ENCODE assay signal across 19 mouse cellular contexts in genomic region chr6:126245986-126246385, GRCm38 (mm10).
DNase-seq lines count a peak whose midpoint lies in the region; ATAC-seq and TF ChIP-seq lines count a peak whose summit lies in the region.
"Had no signal": no experiment of that assay in that cellular context is flagged by ENCODE, and none has a peak within 500 bp of the region (broad histone marks: within the 10 kb centered on the region; RNA-seq: fewer than 3 reads in every experiment).

No protein-coding gene starts in this region.

- no peak overlapping the region for H3K9ac ChIP-seq in kidney, embryonic 14.5 days (ENCODE audit: low read depth, low read length)
- H3K9ac ChIP-seq in kidney, postnatal 0 days (ENCODE audit: low read depth, low read length): no peak overlapping the region
- H3K9ac ChIP-seq: embryonic facial prominence, embryonic 15.5 days; heart, embryonic 13.5 days had no signal

- DNase-seq in kidney, adult 2 months: peak; percentile 68
- peak; percentile 15 for DNase-seq in kidney, postnatal 0 days (ENCODE audit: low spot score)
- peak; percentile 26 to 36 for DNase-seq in kidney, postnatal 36 days
- no peak for DNase-seq in adrenal gland, postnatal 25 days
- no peak for DNase-seq in thymus, adult 18-20 months
- no peak for DNase-seq in cerebellum, adult 9-11 months
- DNase-seq: adrenal gland, adult 2 months; adrenal gland, postnatal 36 days; embryo, embryonic 11 days; gastrocnemius, adult 2 months; gastrocnemius, postnatal 25 days; heart, postnatal 36 days had no signal

- H3K27me3 ChIP-seq in kidney, adult 2 months (replicated peaks; ENCODE audit: control insufficient read depth, insufficient read depth, low read length): no peaks in the 10 kb centered on the region
- H3K27me3 ChIP-seq in kidney, embryonic 14.5 days (ENCODE audit: control insufficient read depth, insufficient read depth, low read length): no peaks in the 10 kb centered on the region
- H3K27me3 ChIP-seq in kidney, postnatal 0 days (ENCODE audit: insufficient read depth, low read length): no peaks in the 10 kb centered on the region
- H3K27me3 ChIP-seq: embryonic facial prominence, embryonic 15.5 days; heart, embryonic 13.5 days had no signal

- 39% methylated on average over 5 of the region's 5 CpGs for WGBS in kidney, adult 2 months
- WGBS in kidney, embryonic 14.5 days: 53% methylated on average over 5 of the region's 5 CpGs
- 59% methylated on average over 5 of the region's 5 CpGs for WGBS in kidney, postnatal 0 days

- H3K36me3 ChIP-seq in kidney, adult 2 months (ENCODE audit: control insufficient read depth, insufficient read depth, low read length): no peaks in the 10 kb centered on the region
- no peaks in the 10 kb centered on the region for H3K36me3 ChIP-seq in kidney, embryonic 14.5 days (ENCODE audit: control insufficient read depth, insufficient read depth, low read length)
- H3K36me3 ChIP-seq in kidney, postnatal 0 days (ENCODE audit: insufficient read depth, low read length): no peaks in the 10 kb centered on the region
- H3K36me3 ChIP-seq: embryonic facial prominence, embryonic 15.5 days; forebrain, embryonic 10.5 days; heart, embryonic 13.5 days had no signal

- no peak overlapping the region for H3K4me2 ChIP-seq in kidney, embryonic 14.5 days (replicated peaks; ENCODE audit: low read depth, low read length)
- no peak overlapping the region for H3K4me2 ChIP-seq in kidney, postnatal 0 days (ENCODE audit: low read length)
- H3K4me2 ChIP-seq: embryonic facial prominence, embryonic 15.5 days; heart, embryonic 13.5 days had no signal

- ATAC-seq in kidney, embryonic 14.5 days (ENCODE audit: low FRiP score, low TSS enrichment): no peak
- ATAC-seq in kidney, postnatal 0 days (replicated peaks; ENCODE audit: low FRiP score, low read depth): peak; percentile 71; the same call in 1 of the 2 replicates
- no peak for ATAC-seq in megakaryocyte-erythroid progenitor cell, adult 5-6 weeks (replicated peaks; ENCODE audit: low FRiP score, low TSS enrichment, poor library complexity, severe bottlenecking)
- ATAC-seq: forebrain, embryonic 14.5 days had no signal

- H3K4me1 ChIP-seq in kidney, adult 2 months (ENCODE audit: control insufficient read depth, insufficient read depth, low read length): peaks cover 25% of the 10 kb centered on the region; the same call in 1 of the 2 replicates
- H3K4me1 ChIP-seq in kidney, embryonic 14.5 days (ENCODE audit: control insufficient read depth, insufficient read depth, low read length): no peaks in the 10 kb centered on the region
- no peaks in the 10 kb centered on the region for H3K4me1 ChIP-seq in kidney, postnatal 0 days (replicated peaks; ENCODE audit: insufficient read depth, low read length)

- no peak overlapping the region for H3K27ac ChIP-seq in kidney, adult 2 months (ENCODE audit: insufficient read depth, low read depth, low read length)
- no peak overlapping the region; the same call in 1 of the 2 replicates for H3K27ac ChIP-seq in kidney, embryonic 14.5 days (ENCODE audit: low read depth, low read length)
- H3K27ac ChIP-seq in kidney, postnatal 0 days: peak overlapping the region; percentile 15; the same call in 1 of the 2 replicates
- H3K27ac ChIP-seq: embryonic facial prominence, embryonic 15.5 days; forebrain, embryonic 10.5 days; gastrocnemius, adult 2 months; heart, embryonic 13.5 days had no signal

- H3K9me3 ChIP-seq in kidney, embryonic 14.5 days (ENCODE audit: control insufficient read depth, low read length): no peaks in the 10 kb centered on the region
- no peaks in the 10 kb centered on the region for H3K9me3 ChIP-seq in kidney, postnatal 0 days (replicated peaks; ENCODE audit: low read length)
- H3K9me3 ChIP-seq: embryonic facial prominence, embryonic 15.5 days; forebrain, embryonic 10.5 days; heart, embryonic 13.5 days had no signal

- no peak for TF ChIP-seq POLR2A in kidney, adult 2 months (IDR thresholded peaks at IDR 0.05; ENCODE audit: low read depth, low read length)

- TF ChIP-seq CTCF in kidney, adult 2 months (conservative IDR thresholded peaks at IDR 0.05; ENCODE audit: insufficient read depth, insufficient read length, low read depth, low read length): no peak
- no peak for TF ChIP-seq CTCF in kidney, postnatal 0 days (IDR thresholded peaks at IDR 0.05; ENCODE audit: low read depth)

- H3K4me3 ChIP-seq in kidney, adult 2 months (ENCODE audit: insufficient read depth, low read depth, low read length): no peak overlapping the region
- no peak overlapping the region for H3K4me3 ChIP-seq in kidney, embryonic 14.5 days (ENCODE audit: low read length)
- no peak overlapping the region for H3K4me3 ChIP-seq in kidney, postnatal 0 days (replicated peaks; ENCODE audit: low read depth, low read length)
- H3K4me3 ChIP-seq: embryonic facial prominence, embryonic 15.5 days; erythroblast, embryonic 14.5 days; forebrain, embryonic 10.5 days; gastrocnemius, adult 2 months; heart, embryonic 13.5 days had no signal

Comparison
In these comparisons a context has a peak if more than half of its experiments do, and no peak if none do; other contexts are left out.
1. DNase-seq: peak in kidney, adult 2 months (single experiment), kidney, postnatal 0 days (single experiment) and kidney, postnatal 36 days (2 of 2); none in adrenal gland, postnatal 25 days (single experiment), thymus, adult 18-20 months (0 of 2) and cerebellum, adult 9-11 months (single experiment).